Mouse (Mus musculus) skeletal muscle tissue, adult 2 months (tissue): ENCODE measurements around the gene Slc12a6.

Experiments
- DNase-seq: peaks from one replicate; pipeline ENCODE4 v3.0.0-alpha.2; 2012; ENCODE audit warnings: low read depth, low spot score

Gene Slc12a6

GRCm38 (mm10) chr2:112328069-112328777, 62.6 kb downstream of the Slc12a6 start:
- DNase-seq, result no peak

DNA sequence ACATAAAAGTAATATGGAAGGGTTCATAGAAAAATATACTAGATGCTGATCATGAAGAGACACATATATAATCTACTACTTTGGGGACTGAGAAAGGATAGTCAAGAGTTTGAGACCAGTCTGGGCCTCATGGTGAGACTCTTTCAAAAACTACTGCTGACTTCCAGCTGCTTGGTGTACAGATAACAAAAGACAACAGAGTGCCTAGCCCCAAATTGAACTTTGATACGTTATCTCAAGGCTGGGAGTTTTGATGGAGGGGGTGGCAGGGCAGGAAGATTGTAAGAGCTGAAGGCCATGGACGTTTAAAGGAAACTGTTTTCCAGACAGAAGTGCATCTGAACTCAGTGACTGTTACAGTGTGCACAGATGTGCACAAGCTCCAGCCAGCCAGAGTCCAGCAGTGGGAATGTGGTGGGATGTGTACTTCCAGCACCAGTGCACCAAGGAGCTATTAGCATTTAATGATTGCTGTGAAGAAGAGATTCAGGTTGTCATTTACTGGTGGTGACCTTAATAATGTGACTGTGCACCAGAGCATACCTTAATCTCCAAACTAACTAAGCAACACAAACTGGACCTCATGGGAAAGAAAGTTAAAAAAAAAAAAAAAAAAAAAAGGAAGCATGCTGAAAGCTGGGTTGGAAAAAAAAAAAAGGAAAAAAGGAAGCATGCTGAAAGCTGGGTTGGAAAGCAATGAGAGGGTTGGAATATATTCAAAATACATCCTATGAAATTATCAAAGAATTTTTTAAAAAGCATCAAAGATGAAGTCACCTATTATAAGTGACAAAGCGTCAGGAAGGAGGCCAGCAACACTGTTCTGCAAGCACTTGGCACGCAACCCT, 66.7 kb downstream of the Slc12a6 start:
- DNase-seq, result no peak

DNA sequence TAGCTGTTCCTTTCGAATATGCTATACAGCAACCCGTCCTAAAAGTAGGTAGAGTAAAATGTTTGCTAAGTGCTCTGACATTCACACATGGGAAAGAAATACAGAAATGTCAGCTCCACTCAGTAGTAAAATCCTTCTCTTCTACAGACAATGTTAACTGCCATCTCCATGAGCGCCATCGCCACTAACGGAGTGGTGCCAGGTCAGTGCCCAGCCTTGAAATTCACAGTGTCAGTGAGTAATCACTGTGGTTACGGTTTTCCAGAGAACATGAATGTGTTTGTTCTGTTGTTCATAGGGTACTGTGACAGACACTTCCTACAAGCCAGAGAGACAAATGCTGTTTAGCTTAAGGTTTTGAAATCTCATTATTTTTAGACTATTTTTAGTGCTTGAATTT, 71.6 kb downstream of the Slc12a6 start:
- DNase-seq, result no peak

DNA sequence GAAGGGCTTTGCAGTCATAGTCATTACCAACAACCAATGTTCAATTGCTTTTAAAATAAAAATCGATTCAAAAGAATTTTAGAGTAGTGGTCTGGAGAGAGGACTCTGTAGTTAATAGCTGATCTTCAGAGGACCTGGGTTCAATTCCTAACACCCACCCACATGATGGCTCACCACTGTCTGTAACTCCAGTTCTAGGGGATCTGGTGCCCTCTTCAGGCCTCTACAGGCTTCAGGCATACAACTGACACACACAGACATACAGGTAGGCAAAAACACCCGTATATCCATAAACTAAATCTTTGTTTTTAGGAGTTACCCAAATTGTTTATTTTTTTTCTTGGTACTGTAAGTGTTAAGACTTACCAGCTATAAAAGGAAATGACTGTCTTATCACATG, 74.1 kb downstream of the Slc12a6 start:
- DNase-seq, result no peak

- DNase-seq, result no peak
Measured at GRCm38 (mm10) chr2:112341117-112341516, 75.5 kb downstream of the Slc12a6 start.

DNA sequence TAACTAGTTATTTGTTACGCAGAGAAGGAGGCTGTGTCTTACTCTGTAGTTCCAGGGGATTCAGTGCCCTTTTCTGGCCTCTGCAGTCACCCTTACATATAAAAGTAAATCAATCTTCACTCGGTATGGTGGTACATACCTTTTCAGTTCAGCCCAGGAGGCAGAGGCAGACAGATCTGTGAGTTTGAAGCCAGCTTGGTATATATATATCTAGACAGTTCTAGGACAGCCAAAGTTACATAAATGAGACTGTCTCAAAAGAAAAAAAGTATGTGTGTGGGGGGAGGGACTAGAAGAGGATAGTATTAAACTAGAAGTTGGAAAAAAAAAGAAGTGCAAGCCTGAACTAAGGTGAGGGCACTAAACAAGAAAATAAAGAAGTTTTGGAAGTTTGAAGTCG, 82.6 kb downstream of the Slc12a6 start:
- DNase-seq, result no peak

GRCm38 (mm10) chr2:112353685-112354455, 88.2 kb downstream of the Slc12a6 start:
- DNase-seq, result no peak

DNA sequence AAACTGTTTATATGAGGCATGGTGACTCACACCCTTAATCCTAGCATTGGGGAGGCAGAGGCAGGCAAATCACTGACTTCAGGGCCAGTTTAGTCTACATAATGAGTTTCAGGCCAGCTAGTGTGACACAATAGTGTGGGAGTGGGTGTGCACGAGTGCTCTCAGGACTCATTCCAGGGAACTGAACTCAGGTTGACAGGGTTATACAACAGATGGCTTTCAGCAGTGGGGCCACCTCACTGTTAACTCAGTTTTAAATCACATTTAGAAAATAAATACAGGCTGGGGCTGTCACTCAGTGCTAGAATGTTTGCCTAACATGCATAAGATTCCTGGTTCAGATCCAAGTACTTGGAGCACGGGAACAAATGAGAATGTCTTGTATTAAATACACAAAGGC, 94.0 kb downstream of the Slc12a6 start:
- DNase-seq, result no peak

GRCm38 (mm10) chr2:112360012-112360780, 94.6 kb downstream of the Slc12a6 start:
- DNase-seq, result no peak

DNA sequence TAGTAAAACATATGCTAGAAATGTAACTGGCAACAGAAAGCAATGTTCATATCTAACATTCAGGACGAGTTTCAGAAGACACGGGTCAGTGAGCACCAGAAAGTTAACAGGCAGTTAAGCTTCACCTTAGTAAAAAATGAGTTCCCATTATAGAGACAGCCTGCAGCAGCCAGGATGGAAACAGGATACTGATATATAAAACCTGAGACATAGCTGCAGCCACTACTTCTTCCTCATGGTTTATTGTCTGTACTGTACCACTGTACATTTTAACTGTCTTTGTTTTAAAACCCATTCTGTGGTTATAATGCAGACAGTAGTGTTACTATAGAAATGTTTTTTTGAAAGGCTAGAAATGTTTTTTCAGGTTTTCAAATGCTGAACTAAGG, 95.2 kb downstream of the Slc12a6 start:
- DNase-seq, result no peak

GRCm38 (mm10) chr2:112367222-112367621, 101.6 kb downstream of the Slc12a6 start:
- no peak for DNase-seq

DNA sequence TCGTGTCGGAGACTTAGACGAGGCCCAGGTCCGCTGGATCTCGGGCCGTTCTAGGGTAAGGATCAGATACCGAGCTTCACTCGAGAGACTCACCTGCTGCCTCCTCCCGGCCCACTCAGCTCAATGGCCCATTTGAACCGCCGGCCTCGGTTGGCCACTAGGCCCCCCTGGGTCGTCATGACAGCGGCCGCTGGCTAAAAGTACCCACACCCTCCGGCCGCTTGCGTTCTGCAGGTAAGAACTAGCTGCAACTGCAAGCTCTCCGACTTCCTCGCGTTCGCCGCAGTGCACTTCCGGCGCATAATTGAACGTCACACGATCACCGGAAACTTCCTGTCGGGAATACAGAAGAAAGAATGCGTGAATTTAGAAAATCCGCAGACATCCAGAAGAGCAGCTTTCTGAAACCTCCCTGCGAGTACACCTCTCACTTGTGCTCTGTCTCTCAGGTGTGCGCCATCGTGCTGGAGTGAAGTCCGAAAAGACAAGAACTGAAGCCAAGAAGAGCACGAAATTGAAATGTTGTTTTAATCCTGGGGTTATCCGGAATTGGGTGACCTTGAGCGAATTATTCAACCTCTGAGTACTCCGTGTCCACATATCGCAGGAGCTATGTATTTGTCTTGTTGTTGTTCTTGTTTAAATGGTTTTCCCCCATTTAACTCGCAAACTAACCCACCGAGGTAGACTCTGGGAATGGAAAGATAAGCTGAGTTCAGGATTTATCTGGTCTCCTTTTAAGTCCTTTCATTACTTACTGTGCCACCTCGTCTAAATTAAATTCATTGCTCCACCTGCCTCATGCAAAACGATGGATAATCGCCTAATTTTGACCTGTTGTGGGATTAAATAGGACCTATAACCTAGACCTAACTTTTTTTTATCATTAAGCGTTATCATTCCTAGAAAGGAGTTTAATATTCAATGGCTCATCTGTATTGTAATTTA, 102.4 kb downstream of the Slc12a6 start, which contains the start of gene Emc4:
Gene Emc4, minus strand, starts transcription at position 302 of the 948 bp plus-strand sequence.
- DNase-seq, result peak; percentile 81

DNA sequence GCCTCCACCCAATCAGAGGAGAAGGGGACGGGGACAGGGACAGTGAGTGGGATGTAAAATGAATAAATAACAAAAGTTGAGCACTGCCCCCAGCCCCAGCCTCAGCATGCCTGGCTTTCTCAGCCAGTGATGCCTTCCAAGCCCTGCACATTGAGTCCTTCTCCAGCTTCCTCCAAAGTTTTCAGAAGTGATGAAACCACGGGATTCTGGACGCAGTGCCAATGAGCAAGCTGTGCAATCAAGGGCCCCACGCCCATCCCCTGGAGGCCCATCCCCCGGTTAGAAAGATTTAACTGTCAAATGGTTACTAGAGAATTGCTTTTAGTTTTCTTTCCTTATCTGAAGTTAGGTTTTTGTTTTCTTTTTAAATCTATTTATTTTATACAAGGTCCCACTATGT, 104.3 kb downstream of the Slc12a6 start:
- peak; percentile 73 for DNase-seq

- DNase-seq, result peak; percentile 76
Measured at GRCm38 (mm10) chr2:112373141-112373540, 107.5 kb downstream of the Slc12a6 start.

GRCm38 (mm10) chr2:112374610-112375009, 109.0 kb downstream of the Slc12a6 start:
- peak; percentile 21 for DNase-seq

DNA sequence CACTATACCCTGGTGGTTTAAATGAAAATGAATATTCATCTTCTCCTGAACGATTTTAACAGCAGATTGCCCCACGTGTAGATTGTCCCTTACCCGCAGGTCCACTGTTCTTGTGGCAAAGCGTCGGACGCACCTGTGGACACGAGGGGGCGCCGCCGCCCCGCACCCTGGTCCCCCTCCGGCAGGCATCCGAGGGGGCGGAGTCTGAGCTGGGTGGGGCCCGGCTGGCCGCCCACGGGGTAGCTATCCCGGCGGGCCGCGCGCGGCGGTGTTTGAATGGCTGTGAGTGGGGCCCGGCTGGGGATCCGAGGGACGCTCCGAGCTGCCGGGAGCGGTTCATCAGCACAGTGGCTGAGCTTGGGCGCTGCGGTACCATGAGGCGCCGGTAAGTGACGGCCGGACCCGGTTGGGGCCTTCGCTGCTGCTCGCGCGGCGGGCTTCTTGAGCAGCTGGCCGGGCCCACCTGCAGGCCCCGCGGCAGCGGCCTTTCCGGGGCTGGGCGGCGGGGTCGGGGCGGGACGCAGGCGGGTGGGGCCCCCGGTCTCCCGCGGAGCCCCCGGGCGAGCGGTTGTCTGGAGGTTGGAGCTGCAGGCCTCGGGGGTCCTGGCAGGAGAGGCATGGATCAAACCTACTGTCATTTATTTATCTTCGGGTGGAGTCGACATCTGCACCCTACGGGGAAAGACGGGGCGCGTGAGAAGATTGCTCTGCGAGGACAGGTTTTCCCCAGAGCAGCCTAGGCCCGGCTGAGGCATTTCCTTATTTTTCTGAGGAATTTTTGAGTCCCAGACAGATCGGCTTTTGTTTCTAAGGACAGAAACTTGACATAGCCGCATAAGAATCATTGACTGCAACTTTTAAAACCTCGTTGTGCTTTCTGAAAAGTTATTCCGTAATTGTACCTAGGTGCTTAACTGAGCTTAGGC, 113.6 kb downstream of the Slc12a6 start, which contains the start of gene Katnbl1:
Gene Katnbl1, plus strand, starts transcription at position 239 of the 926 bp plus-strand sequence.
- peak; percentile 85 for DNase-seq

DNA sequence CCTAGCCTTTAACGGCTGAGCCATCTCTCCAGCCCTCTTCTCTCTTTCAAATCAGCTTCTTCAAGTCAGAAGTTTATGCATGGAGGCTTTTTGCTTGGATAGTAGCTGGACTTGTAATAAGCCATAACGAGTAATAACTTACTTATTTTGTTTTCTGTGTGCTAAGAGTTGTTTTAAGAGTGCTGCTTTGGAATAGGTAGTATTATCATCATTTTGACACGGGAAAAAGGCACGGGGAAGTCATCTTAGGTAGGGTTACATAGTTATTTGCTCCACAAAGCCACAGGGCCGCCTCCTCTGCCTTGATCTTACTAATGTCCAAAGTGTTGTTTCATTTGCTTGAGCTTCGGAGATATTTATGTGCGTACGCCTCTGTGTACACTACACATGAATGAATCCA, 114.5 kb downstream of the Slc12a6 start:
- DNase-seq, result no peak

- no peak for DNase-seq
Measured at GRCm38 (mm10) chr2:112381219-112381618, 115.6 kb downstream of the Slc12a6 start.

GRCm38 (mm10) chr2:112390843-112391242, 125.2 kb downstream of the Slc12a6 start:
- DNase-seq, result no peak
